Mouse (Mus musculus) neural tube, embryonic 15.5 days (tissue): ENCODE results near the gene Ssbp2. TPM values are rescaled to one million over a fixed set of nuclear protein-coding genes. Genes with fewer than 3 reads are reported as not detected.

Source experiments
- ATAC-seq: fragments of 200-750 bp; cut with Nextera tagmentation; 2 replicates; pipeline ENCODE4 v1.8.0; 2017; ENCODE audit warnings: mild to moderate bottlenecking, moderate TSS enrichment, moderate library complexity; ENCODE audit not compliant: low FRiP score
- H3K27ac ChIP-seq: fragments of 300-500 bp; sonication (generic); replicated peaks from 2 replicates; pipeline ENCODE4 v1.5.1; 2015; ENCODE audit warnings: mild to moderate bottlenecking, inconsistent platforms
- H3K27me3 ChIP-seq: fragments of 300-500 bp; sonication (generic); replicated peaks from 2 replicates; pipeline ENCODE4 v1.6.1; 2015; ENCODE audit warnings: inconsistent platforms
- H3K36me3 ChIP-seq: fragments of 300-500 bp; sonication (generic); 2 replicates; pipeline ENCODE4 v1.6.1; 2015; ENCODE audit warnings: inconsistent platforms
- H3K4me1 ChIP-seq: fragments of 300-500 bp; sonication (generic); 2 replicates; pipeline ENCODE4 v1.6.1; 2015; ENCODE audit warnings: inconsistent platforms
- H3K4me2 ChIP-seq: fragments of 300-500 bp; sonication (generic); 2 replicates; pipeline ENCODE4 v1.6.1; 2015; ENCODE audit warnings: inconsistent platforms, mild to moderate bottlenecking, moderate library complexity
- H3K4me3 ChIP-seq: fragments of 300-500 bp; sonication (generic); replicated peaks from 2 replicates; pipeline ENCODE4 v1.5.1; 2015; ENCODE audit warnings: mild to moderate bottlenecking, inconsistent platforms
- H3K9ac ChIP-seq: fragments of 300-500 bp; sonication (generic); replicated peaks from 2 replicates; pipeline ENCODE4 v1.6.1; 2015; ENCODE audit warnings: mild to moderate bottlenecking, inconsistent platforms
- H3K9me3 ChIP-seq: fragments of 300-500 bp; sonication (generic); replicated peaks from 2 replicates; pipeline ENCODE4 v1.6.1; 2016; ENCODE audit warnings: inconsistent platforms
- whole genome bisulfite sequencing: fragments of 180-500 bp; shearing (Covaris S2); methylation state at CpG from one replicate; pipeline ENCODE4 v1.1.7; 2015; ENCODE audit warnings: mixed read lengths; 5-methylcytosine and 5-hydroxymethylcytosine counted together
- polyA plus RNA-seq: library from polyadenylated mRNA; unstranded; fragments of >200 nt; fragmentation: Nextera tagmentation; extraction: Ambion mirVana; gene quantifications from 2 replicates; pipeline ENCODE4 v1.2.1, GENCODE M21; 2015

Gene Ssbp2
- polyA plus RNA-seq, 1 experiment from 2014 or later = 214 TPM

DNA sequence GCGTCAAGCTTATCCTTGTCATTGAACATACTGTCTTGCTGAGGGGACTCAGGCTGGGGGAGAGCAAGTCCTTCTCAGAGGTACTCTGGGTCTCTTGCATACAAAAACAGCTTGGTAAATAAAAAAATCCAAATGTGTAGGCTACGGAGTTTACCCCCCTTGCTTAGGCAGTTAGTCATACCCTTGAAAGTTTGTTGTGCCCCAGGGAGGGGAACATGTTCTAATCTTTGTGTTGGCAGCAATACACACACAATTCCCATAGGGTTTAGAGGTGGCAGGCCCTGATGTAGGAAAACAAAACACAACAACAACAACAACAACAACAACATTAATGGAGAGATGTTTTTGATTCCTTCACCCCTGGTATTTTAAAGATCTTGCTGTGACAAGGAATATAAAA lies 2.3 kb downstream of the Ssbp2 start:
- H3K9ac ChIP-seq = peak overlapping the region; percentile 85
- H3K27ac ChIP-seq = peak overlapping the region; percentile 95; the same call in 1 of the 2 replicates
- H3K4me3 ChIP-seq = peak overlapping the region; percentile 90
- H3K36me3 ChIP-seq = no peaks in the 10 kb centered on the region
- peak overlapping the region; percentile 85 for H3K4me2 ChIP-seq
- 0% methylated on average over 2 of the region's 2 CpGs for WGBS
- H3K4me1 ChIP-seq = peaks cover 24% of the 10 kb centered on the region
- no peaks in the 10 kb centered on the region for H3K27me3 ChIP-seq
- ATAC-seq = no peak
- no peaks in the 10 kb centered on the region for H3K9me3 ChIP-seq

DNA sequence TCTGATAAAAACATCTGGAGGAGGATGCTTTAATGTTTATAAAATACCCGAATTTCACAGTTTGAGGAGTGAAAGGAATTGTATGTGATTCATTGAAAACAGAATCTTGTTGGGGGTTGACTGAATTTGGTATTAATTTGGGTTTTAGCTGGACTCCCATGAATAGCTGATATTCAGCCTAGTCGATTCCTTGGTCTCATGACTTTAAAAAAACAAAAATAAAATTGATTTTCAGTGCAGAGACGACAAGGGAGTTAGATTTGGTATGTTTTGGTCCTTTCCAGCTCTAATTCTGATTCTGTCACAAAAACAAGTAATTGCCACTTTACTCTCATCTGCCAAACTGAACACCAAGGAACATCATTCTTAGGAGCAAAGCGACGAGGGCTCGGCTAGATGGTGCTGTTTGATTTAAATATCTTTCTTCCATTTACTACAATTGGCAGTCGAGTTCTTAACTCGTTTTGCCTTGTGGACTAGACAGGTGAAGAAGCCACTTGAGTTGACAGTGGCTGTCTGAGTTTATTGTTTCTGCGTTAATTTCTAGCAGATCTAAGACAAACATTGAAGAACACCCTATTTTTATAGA lies 2.9 kb downstream of the Ssbp2 start:
- no peaks in the 10 kb centered on the region for H3K9me3 ChIP-seq
- H3K4me3 ChIP-seq = peak overlapping the region; percentile 17
- H3K27ac ChIP-seq = no peak overlapping the region
- ATAC-seq = no peak
- peak overlapping the region; percentile 85 for H3K4me2 ChIP-seq
- H3K36me3 ChIP-seq = no peaks in the 10 kb centered on the region
- WGBS = 18% methylated on average over 9 of the region's 9 CpGs
- H3K9ac ChIP-seq = no peak overlapping the region
- peaks cover 24% of the 10 kb centered on the region for H3K4me1 ChIP-seq
- H3K27me3 ChIP-seq = no peaks in the 10 kb centered on the region

DNA sequence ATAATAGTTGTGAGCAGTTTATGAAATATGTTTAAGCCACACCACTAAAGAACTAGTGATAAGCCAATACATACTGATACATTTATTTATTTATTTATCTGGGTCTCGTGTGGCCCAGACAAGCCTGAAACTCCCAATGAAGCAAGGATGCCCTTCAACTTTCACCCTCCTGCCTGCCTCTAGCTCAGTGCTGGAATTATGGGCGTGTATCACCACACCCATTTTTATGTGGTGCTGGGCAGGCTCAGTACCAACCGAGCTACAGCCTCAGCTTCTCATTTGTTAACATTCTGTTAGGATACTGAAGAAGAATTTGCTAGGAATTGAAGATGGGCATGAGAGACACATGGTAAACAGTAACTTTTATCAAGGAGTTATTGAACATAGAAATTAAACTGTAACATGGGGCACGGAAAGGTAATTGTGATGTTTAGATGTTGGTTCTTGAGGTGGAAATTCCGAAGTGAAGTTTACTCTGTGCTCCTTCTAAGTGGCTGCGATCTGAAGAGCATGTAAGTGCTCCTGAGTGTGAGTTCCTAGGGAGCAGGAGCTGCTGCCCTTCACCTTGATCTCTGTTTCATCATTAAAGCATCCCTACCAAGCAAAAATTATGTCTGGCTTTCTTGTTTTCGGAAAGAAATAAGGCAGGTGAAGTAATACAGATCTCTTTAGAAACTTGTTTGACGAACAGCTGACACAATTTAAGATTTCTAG lies 5.1 kb downstream of the Ssbp2 start:
- Histone ChIP-seq H3K9me3 (no peaks in the 10 kb centered on the region), H3K9ac (no peak overlapping the region), H3K36me3 (no peaks in the 10 kb centered on the region), H3K4me1 (peaks cover 15% of the 10 kb centered on the region), H3K4me2 (no peak overlapping the region), H3K27ac (no peak overlapping the region), H3K4me3 (no peak overlapping the region), H3K27me3 (no peaks in the 10 kb centered on the region)
- ATAC-seq = no peak
- WGBS = 86% methylated on average over 8 of the region's 8 CpGs

GRCm38 (mm10) chr13:91471566-91471965 lies 11.5 kb downstream of the Ssbp2 start:
- H3K9me3 ChIP-seq = no peaks in the 10 kb centered on the region
- WGBS = 44% methylated on average over 2 of the region's 2 CpGs
- no peaks in the 10 kb centered on the region for H3K36me3 ChIP-seq
- ATAC-seq = no peak; the same call in 1 of the 2 replicates
- peaks cover 13% of the 10 kb centered on the region for H3K4me1 ChIP-seq
- H3K4me2 ChIP-seq = no peak overlapping the region
- H3K9ac ChIP-seq = no peak overlapping the region
- no peak overlapping the region for H3K27ac ChIP-seq
- H3K27me3 ChIP-seq = no peaks in the 10 kb centered on the region
- H3K4me3 ChIP-seq = no peak overlapping the region

GRCm38 (mm10) chr13:91471980-91472379 lies 11.9 kb downstream of the Ssbp2 start:
- H3K4me3 ChIP-seq = no peak overlapping the region
- H3K36me3 ChIP-seq = no peaks in the 10 kb centered on the region
- H3K27ac ChIP-seq = no peak overlapping the region
- no peak overlapping the region for H3K4me2 ChIP-seq
- no peak overlapping the region for H3K9ac ChIP-seq
- no peaks in the 10 kb centered on the region for H3K9me3 ChIP-seq
- no peak for ATAC-seq
- no peaks in the 10 kb centered on the region for H3K27me3 ChIP-seq
- 76% methylated on average over 2 of the region's 2 CpGs for WGBS
- peaks cover 13% of the 10 kb centered on the region for H3K4me1 ChIP-seq

- H3K36me3 ChIP-seq = no peaks in the 10 kb centered on the region
- H3K9ac ChIP-seq = no peak overlapping the region
- peaks cover 17% of the 10 kb centered on the region for H3K4me1 ChIP-seq
- no peaks in the 10 kb centered on the region for H3K27me3 ChIP-seq
- WGBS = 70% methylated on average over 6 of the region's 6 CpGs
- no peak overlapping the region for H3K27ac ChIP-seq
- no peaks in the 10 kb centered on the region for H3K9me3 ChIP-seq
- no peak overlapping the region for H3K4me3 ChIP-seq
- no peak overlapping the region for H3K4me2 ChIP-seq
- no peak for ATAC-seq
Observed at GRCm38 (mm10) chr13:91473527-91473926, 13.4 kb downstream of the Ssbp2 start.

DNA sequence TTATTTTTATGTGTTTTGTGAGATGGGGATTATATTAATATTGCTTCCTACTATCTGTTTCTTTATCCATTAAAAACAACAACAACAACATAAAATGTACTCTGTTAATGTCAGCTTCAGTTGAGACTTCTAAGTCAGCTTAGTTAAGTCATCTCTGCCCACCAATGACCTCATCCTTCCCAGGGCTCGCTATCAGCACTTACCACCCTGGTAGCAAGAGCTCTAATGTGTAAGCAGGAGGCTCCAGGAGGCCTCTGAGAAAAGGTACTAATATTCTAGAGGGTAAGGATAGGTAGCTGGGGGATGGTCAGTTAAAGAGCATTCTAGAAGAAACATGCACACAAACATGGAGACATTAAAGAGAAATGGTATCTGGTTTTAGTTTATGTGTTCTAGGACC lies 13.9 kb downstream of the Ssbp2 start:
- ATAC-seq = no peak
- H3K36me3 ChIP-seq = no peaks in the 10 kb centered on the region
- WGBS = 70% methylated on average over 1 of the region's 1 CpGs
- H3K9ac ChIP-seq = no peak overlapping the region
- H3K4me1 ChIP-seq = peaks cover 17% of the 10 kb centered on the region
- no peaks in the 10 kb centered on the region for H3K9me3 ChIP-seq
- no peaks in the 10 kb centered on the region for H3K27me3 ChIP-seq
- H3K4me3 ChIP-seq = no peak overlapping the region
- H3K4me2 ChIP-seq = no peak overlapping the region
- no peak overlapping the region for H3K27ac ChIP-seq

GRCm38 (mm10) chr13:91475888-91476287 lies 15.8 kb downstream of the Ssbp2 start:
- Histone ChIP-seq H3K4me3 (no peak overlapping the region), H3K9ac (no peak overlapping the region), H3K27ac (no peak overlapping the region), H3K4me2 (no peak overlapping the region), H3K36me3 (no peaks in the 10 kb centered on the region), H3K9me3 (no peaks in the 10 kb centered on the region), H3K4me1 (peaks cover 17% of the 10 kb centered on the region), H3K27me3 (no peaks in the 10 kb centered on the region)
- ATAC-seq = no peak

GRCm38 (mm10) chr13:91476596-91477100 lies 16.6 kb downstream of the Ssbp2 start:
- WGBS = 88% methylated on average over 1 of the region's 1 CpGs
- Histone ChIP-seq H3K9ac (no peak overlapping the region), H3K4me3 (no peak overlapping the region), H3K27me3 (no peaks in the 10 kb centered on the region), H3K36me3 (no peaks in the 10 kb centered on the region), H3K9me3 (no peaks in the 10 kb centered on the region), H3K4me1 (peaks cover 15% of the 10 kb centered on the region), H3K27ac (no peak overlapping the region), H3K4me2 (no peak overlapping the region)
- ATAC-seq = no peak

- Histone ChIP-seq H3K9me3 (no peaks in the 10 kb centered on the region), H3K36me3 (no peaks in the 10 kb centered on the region), H3K27me3 (no peaks in the 10 kb centered on the region), H3K9ac (no peak overlapping the region), H3K4me2 (no peak overlapping the region), H3K4me3 (no peak overlapping the region), H3K27ac (no peak overlapping the region), H3K4me1 (peaks cover 10% of the 10 kb centered on the region)
- WGBS = 57% methylated on average over 3 of the region's 4 CpGs
- 0 out of 2 replicates have a peak, but pooled peaks have one; percentile 45 for ATAC-seq
Observed at GRCm38 (mm10) chr13:91478011-91478410, 17.9 kb downstream of the Ssbp2 start.

- 86% methylated on average over 1 of the region's 1 CpGs for WGBS
- no peak overlapping the region for H3K4me2 ChIP-seq
- H3K9me3 ChIP-seq = no peaks in the 10 kb centered on the region
- no peaks in the 10 kb centered on the region for H3K36me3 ChIP-seq
- no peak overlapping the region for H3K27ac ChIP-seq
- peaks cover 3% of the 10 kb centered on the region; the same call in 1 of the 2 replicates for H3K4me1 ChIP-seq
- H3K9ac ChIP-seq = no peak overlapping the region
- no peak overlapping the region for H3K4me3 ChIP-seq
- ATAC-seq = no peak
- H3K27me3 ChIP-seq = no peaks in the 10 kb centered on the region
Observed at GRCm38 (mm10) chr13:91484303-91484702, 24.2 kb downstream of the Ssbp2 start.

- no peak overlapping the region for H3K4me3 ChIP-seq
- no peaks in the 10 kb centered on the region for H3K36me3 ChIP-seq
- 0 out of 2 replicates have a peak, but pooled peaks cover 3% of the 10 kb centered on the region for H3K4me1 ChIP-seq
- 89% methylated on average over 4 of the region's 4 CpGs for WGBS
- no peak overlapping the region for H3K9ac ChIP-seq
- no peaks in the 10 kb centered on the region for H3K9me3 ChIP-seq
- no peak for ATAC-seq
- H3K27me3 ChIP-seq = no peaks in the 10 kb centered on the region
- no peak overlapping the region for H3K27ac ChIP-seq
- H3K4me2 ChIP-seq = no peak overlapping the region
Observed at GRCm38 (mm10) chr13:91492133-91492532, 32.0 kb downstream of the Ssbp2 start.
